Mouse (Mus musculus) frontal cortex, adult 2 months (tissue): ENCODE results near the gene Gm3115. TPM values are rescaled to one million over a fixed set of nuclear protein-coding genes. Genes with fewer than 3 reads are reported as not detected.
"Not testable (repeated sequence)": the region's sequence is repeated elsewhere in the genome, so short reads cannot be mapped to it uniquely, and the experiment has no call there.

ENCODE experiments used
- DNase-seq, 2 experiments: peaks; one replicate each; pipeline ENCODE4 v3.0.0; 2022; ENCODE audit warnings: low spot score in 1 of 2; ENCODE audit errors: extremely low spot score in 1 of 2
- polyA plus RNA-seq: library from polyadenylated mRNA; depleted of rRNA; stranded (reverse); fragments of >200 nt; gene quantifications from 2 replicates; pipeline ENCODE4 v1.2.3, GENCODE M21; 2012; rRNA removed

Gene Gm3115
- polyA plus RNA-seq: not detected in 2 replicates

DNA sequence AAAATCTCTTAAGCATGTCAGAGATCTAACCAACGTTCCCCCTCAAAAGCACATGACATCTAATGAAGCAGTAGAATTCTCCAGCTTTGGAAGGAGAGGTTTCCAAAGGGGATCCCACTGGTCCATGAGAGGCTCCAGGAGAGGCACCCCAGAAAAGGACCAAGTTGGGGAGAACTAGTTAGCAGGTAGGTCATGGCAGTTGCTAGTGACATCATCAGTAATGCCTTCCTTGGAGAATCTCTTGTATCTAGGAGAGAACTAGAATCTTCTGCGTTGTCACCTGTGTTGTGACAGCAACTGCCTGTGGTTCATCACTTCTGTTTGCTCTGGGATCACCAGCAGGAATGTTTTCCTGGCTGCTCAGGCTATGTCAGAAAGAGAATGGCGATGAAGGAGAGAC is at the start of gene Gm3115:
Gene Gm3115, plus strand, starts transcription at position 301 of the 400 bp plus-strand sequence.
- DNase-seq: not testable (repeated sequence)

DNA sequence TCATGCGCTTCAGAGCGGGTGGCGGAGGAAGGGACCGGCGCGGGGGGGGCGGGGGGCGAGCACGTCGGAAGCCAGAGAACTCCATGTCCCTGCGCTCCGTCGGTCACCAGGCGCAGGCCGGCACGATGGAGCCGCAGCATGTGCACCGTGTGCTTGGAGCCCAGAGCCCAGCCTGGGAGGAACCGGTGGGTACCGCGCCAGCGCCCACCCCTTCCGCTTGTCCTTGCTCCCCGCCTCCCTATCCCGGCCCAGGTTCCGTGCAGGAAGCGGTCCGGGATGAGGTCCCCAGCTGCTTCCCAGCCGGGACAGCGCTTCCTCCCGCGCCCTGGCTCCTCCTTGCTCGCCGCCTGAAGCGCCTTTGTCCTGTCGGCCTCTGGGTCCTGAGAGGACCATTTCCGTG is 26.5 kb downstream of the Gm3115 start, which contains the start of gene Gm8108:
Gene Gm8108, plus strand, starts transcription at position 101 of the 400 bp plus-strand sequence.
- DNase-seq: not testable (repeated sequence)

DNA sequence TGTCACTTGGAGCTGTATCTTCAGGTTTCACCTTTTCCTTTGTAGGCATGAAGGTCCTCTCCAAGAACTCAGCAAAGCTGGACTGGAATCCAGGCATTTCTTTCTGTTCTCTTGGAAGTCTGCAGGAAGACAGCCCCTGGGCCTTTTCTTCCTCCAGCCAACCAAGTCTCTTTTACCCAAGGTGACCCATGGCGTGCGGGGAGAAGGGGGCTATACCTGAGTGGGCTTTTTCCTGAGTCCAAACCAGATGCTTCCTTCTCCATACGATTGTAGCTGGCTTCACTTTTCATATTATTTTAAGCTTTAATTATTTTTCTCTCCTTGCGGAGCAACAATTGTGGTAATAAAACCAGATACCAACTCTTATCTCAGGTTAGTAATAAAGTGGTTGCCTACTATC is 57.7 kb downstream of the Gm3115 start:
- not testable (repeated sequence) for DNase-seq

Other genes with a start within 250 kb of the Gm3115 start
- not detected in 2 replicates for gene Gm3033, start 237.9 kb upstream of the Gm3115 start, polyA plus RNA-seq
- gene Gm2916, start 199.9 kb upstream of the Gm3115 start, polyA plus RNA-seq: 0.29 and 0.30 TPM in 2 replicates
- gene Gm3029, start 152.4 kb upstream of the Gm3115 start, polyA plus RNA-seq: not detected in 2 replicates
- 0.18 and 0.44 TPM in 2 replicates for gene Gm3095, start 120.6 kb upstream of the Gm3115 start, polyA plus RNA-seq
- not detected in 2 replicates for gene Gm3099, start 85.7 kb upstream of the Gm3115 start, polyA plus RNA-seq
- 0.29 and 0.50 TPM in 2 replicates for gene Gm5796, start 60.2 kb upstream of the Gm3115 start, polyA plus RNA-seq
- gene Gm8108, start 26.4 kb downstream of the Gm3115 start, polyA plus RNA-seq: 0.71 and 0.86 TPM in 2 replicates
- gene Gm3127, start 80.9 kb downstream of the Gm3115 start, polyA plus RNA-seq: not detected in 2 replicates
- gene Gm2974, start 98.5 kb downstream of the Gm3115 start, polyA plus RNA-seq: 0.86 and 1.0 TPM in 2 replicates
- gene Gm3138, start 165.5 kb downstream of the Gm3115 start, polyA plus RNA-seq: not detected in 2 replicates
- gene Gm3149, start 233.2 kb downstream of the Gm3115 start, polyA plus RNA-seq: not detected in 2 replicates